Mouse (Mus musculus) forebrain, embryonic 15.5 days (tissue): Measurements from ENCODE around the gene Msantd2. TPM values are rescaled to one million over a fixed set of nuclear protein-coding genes. Genes with fewer than 3 reads are reported as not detected.

Experiments used
- ATAC-seq: fragments of 200-750 bp; cut with Nextera tagmentation; replicated peaks from 2 replicates; pipeline ENCODE4 v1.8.0; 2017; ENCODE audit warnings: mild to moderate bottlenecking, moderate TSS enrichment, moderate library complexity
- H3K27ac ChIP-seq: fragments of 300-500 bp; sonication (generic); replicated peaks from 2 replicates; pipeline ENCODE4 v1.5.1; 2015; ENCODE audit warnings: mild to moderate bottlenecking, inconsistent platforms
- H3K27me3 ChIP-seq: fragments of 300-500 bp; sonication (generic); 2 replicates; pipeline ENCODE4 v1.6.1; 2015; ENCODE audit warnings: inconsistent platforms
- H3K36me3 ChIP-seq: fragments of 300-500 bp; sonication (generic); 2 replicates; pipeline ENCODE4 v1.6.1; 2015; ENCODE audit warnings: mild to moderate bottlenecking, inconsistent platforms
- H3K4me1 ChIP-seq: fragments of 300-500 bp; sonication (generic); 2 replicates; pipeline ENCODE4 v1.6.1; 2015; ENCODE audit warnings: inconsistent platforms
- H3K4me2 ChIP-seq: fragments of 300-500 bp; sonication (generic); replicated peaks from 2 replicates; pipeline ENCODE4 v1.6.1; 2015; ENCODE audit warnings: mild to moderate bottlenecking, inconsistent platforms
- H3K4me3 ChIP-seq: fragments of 300-500 bp; sonication (generic); 2 replicates; pipeline ENCODE4 v1.5.1; 2015; ENCODE audit warnings: mild to moderate bottlenecking, inconsistent platforms
- H3K9ac ChIP-seq: fragments of 300-500 bp; sonication (generic); replicated peaks from 2 replicates; pipeline ENCODE4 v1.6.1; 2015; ENCODE audit warnings: mild to moderate bottlenecking, inconsistent platforms
- H3K9me3 ChIP-seq: fragments of 300-500 bp; sonication (generic); 2 replicates; pipeline ENCODE4 v1.6.1; 2016; ENCODE audit warnings: inconsistent platforms
- WGBS: fragments of 180-500 bp; shearing (Covaris S2); methylation state at CpG from one replicate; pipeline ENCODE4 v1.1.7; 2015; ENCODE audit warnings: mixed read lengths; 5-methylcytosine and 5-hydroxymethylcytosine counted together
- polyA plus RNA-seq: library from polyadenylated mRNA; unstranded; fragments of >200 nt; fragmentation: Nextera tagmentation; extraction: Ambion mirVana; gene quantifications from 2 replicates; pipeline ENCODE4 v1.2.1, GENCODE M21; 2015

The Msantd2 gene
- polyA plus RNA-seq, 1 experiment from 2014 or later, result 34.1 TPM

DNA sequence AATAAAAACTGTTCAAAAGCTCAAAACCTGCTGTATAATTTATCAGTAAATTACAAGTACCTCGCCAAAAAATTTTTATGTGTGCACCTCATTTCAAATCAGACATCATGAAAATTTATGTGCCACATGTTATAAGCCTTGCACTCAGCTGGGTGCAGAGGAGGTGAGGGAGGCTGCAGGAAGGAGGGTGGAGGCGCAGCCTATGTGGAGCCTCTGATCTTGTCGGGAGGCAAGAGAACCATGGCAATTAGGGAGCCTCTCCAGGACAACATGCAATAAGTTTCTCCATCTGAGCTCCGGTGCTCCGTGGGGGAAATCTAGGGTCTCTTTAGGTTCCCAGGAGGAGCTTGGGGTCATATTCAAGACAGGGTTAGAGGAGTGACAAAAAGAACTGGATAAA is 78.3 kb downstream of the Msantd2 start:
- Histone ChIP-seq H3K4me2 (no peak overlapping the region), H3K27ac (no peak overlapping the region), H3K9ac (no peak overlapping the region), H3K27me3 (no peaks in the 10 kb centered on the region), H3K4me1 (peaks cover 14% of the 10 kb centered on the region), H3K36me3 (no peaks in the 10 kb centered on the region), H3K4me3 (no peak overlapping the region), H3K9me3 (no peaks in the 10 kb centered on the region)
- 58% methylated on average over 5 of the region's 5 CpGs for WGBS
- no peak for ATAC-seq

DNA sequence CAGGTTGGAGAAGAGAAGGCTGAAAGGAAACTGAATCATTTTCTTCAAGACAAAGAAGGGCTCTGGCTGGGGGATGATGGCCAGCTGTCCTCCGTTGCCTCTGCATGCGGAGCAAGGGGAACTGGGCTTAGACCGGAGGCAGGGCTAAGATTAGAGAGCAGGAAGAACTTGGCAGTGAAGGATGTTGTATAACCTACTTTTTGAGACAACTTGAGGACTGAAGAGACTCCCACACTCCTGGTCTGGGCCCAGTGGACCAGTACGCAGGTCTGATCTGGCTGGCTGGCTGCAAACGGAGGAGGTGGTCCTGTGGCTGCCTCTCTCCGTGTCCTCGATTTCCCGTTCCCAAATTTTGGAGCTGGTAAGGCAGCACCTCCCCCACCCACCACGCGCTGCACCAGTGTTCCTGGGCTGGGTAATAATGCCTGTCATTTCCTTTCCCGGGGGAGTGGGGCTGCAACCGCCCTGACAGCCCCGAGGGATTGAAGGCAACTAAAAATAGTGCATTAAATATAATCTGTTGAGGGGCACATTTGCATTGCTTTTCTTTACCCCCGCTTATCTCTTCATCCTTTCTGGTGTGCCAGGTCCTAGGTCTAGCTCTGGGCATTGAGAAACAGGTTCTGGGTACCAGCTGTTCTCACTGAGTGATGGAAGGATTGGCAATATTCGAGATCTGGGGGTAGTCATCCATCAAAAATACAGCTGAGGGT is 78.9 kb downstream of the Msantd2 start:
- H3K27ac ChIP-seq, result no peak overlapping the region

GRCm38 (mm10) chr9:37568605-37569214 is 79.6 kb downstream of the Msantd2 start:
- Histone ChIP-seq H3K27me3 (no peaks in the 10 kb centered on the region), H3K9ac (no peak overlapping the region), H3K9me3 (no peaks in the 10 kb centered on the region), H3K36me3 (no peaks in the 10 kb centered on the region), H3K27ac (no peak overlapping the region), H3K4me3 (no peak overlapping the region), H3K4me2 (no peak overlapping the region), H3K4me1 (peaks cover 14% of the 10 kb centered on the region)
- 36% methylated on average over 4 of the region's 4 CpGs for WGBS
- ATAC-seq, result peak; percentile 43; the same call in 1 of the 2 replicates

More for the DNA sequence above, 78.9 kb downstream of the Msantd2 start:
- peak; percentile 43 for ATAC-seq
- WGBS, result 50% methylated on average over 15 of the region's 15 CpGs
- Histone ChIP-seq H3K36me3 (no peaks in the 10 kb centered on the region), H3K4me2 (no peak overlapping the region), H3K4me1 (peaks cover 14% of the 10 kb centered on the region), H3K9me3 (no peaks in the 10 kb centered on the region), H3K9ac (no peak overlapping the region), H3K27me3 (no peaks in the 10 kb centered on the region), H3K4me3 (no peak overlapping the region)

GRCm38 (mm10) chr9:37569231-37569835 is 80.2 kb downstream of the Msantd2 start:
- Histone ChIP-seq H3K9ac (no peak overlapping the region), H3K4me2 (no peak overlapping the region), H3K9me3 (no peaks in the 10 kb centered on the region), H3K4me3 (no peak overlapping the region), H3K36me3 (no peaks in the 10 kb centered on the region), H3K27me3 (no peaks in the 10 kb centered on the region), H3K4me1 (peaks cover 14% of the 10 kb centered on the region), H3K27ac (no peak overlapping the region)
- WGBS, result 88% methylated on average over 2 of the region's 2 CpGs
- ATAC-seq, result no peak

DNA sequence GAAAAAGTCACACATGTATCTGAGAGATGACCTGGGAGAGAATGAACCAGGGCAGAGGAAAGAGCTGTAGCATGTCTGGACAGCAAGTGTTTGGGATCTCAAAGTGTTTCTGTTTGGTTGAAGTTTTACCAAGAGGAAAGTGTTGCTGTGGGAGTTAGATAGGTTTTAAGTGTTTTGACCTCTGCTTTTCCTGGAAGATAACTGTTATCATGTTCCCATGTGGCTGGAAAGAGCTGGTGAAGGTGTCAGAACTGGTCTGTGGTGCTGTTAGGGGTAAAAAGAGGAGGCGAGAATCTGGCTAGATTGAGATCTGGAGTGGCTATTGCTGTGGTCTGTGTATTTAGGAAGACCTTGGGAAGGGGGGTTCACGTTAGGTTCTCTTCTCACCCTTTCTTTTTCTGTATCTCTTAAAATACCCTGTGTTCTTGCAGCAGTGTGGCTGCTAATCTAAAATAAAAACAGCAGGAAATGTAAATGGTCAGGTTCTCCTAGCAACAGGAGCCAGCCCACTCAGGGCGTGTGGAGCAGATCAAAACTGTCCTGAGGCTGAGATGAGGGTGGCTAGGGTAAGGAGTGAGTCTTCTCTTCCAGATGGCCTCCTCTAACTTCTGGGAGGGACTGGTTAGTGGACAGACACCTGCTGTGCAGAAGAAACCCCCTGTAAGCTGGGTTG is 83.2 kb downstream of the Msantd2 start:
- peaks cover 29% of the 10 kb centered on the region for H3K4me1 ChIP-seq
- no peaks in the 10 kb centered on the region for H3K36me3 ChIP-seq
- WGBS, result 68% methylated on average over 3 of the region's 3 CpGs
- no peak overlapping the region for H3K9ac ChIP-seq
- H3K27me3 ChIP-seq, result no peaks in the 10 kb centered on the region
- no peak overlapping the region for H3K27ac ChIP-seq
- H3K4me2 ChIP-seq, result no peak overlapping the region
- no peak overlapping the region for H3K4me3 ChIP-seq
- ATAC-seq, result no peak
- H3K9me3 ChIP-seq, result no peaks in the 10 kb centered on the region

Other genes starting within 250 kb of the Msantd2 start
- gene Slc37a2, start 233.6 kb upstream of the Msantd2 start, polyA plus RNA-seq, result 0.97 TPM in 2 replicates
- 8.9 and 9.0 TPM in 2 replicates for gene Ccdc15, start 140.9 kb upstream of the Msantd2 start, polyA plus RNA-seq
- 3.4 and 4.9 TPM in 2 replicates for gene Hepacam, start 122.0 kb upstream of the Msantd2 start, polyA plus RNA-seq
- 3.3 and 4.2 TPM in 2 replicates for gene Robo4, start 87.4 kb upstream of the Msantd2 start, polyA plus RNA-seq
- gene Robo3, start 56.1 kb upstream of the Msantd2 start, polyA plus RNA-seq, result 1.6 and 3.1 TPM in 2 replicates
- 34.3 and 34.5 TPM in 2 replicates for gene Esam, start 38.8 kb downstream of the Msantd2 start, polyA plus RNA-seq
- gene Vsig2, start 49.9 kb downstream of the Msantd2 start, polyA plus RNA-seq, result 0.64 and 0.69 TPM in 2 replicates
- 16.1 and 17.3 TPM in 2 replicates for gene Nrgn, start 63.6 kb downstream of the Msantd2 start, polyA plus RNA-seq
- 8.6 and 8.8 TPM in 2 replicates for gene Siae, start 66.4 kb downstream of the Msantd2 start, polyA plus RNA-seq
- gene Spa17, start 124.4 kb downstream of the Msantd2 start, polyA plus RNA-seq, result 7.7 and 7.9 TPM in 2 replicates
- 79.5 and 82.5 TPM in 2 replicates for gene Tbrg1, start 168.0 kb downstream of the Msantd2 start, polyA plus RNA-seq
- not detected in 2 replicates for gene Panx3, start 179.9 kb downstream of the Msantd2 start, polyA plus RNA-seq
- gene Olfr160, start 226.9 kb downstream of the Msantd2 start, polyA plus RNA-seq, result not detected in 2 replicates